Mouse (Mus musculus) small intestine, adult 2 months (tissue): ENCODE results near the gene Pnma1.

ENCODE experiments used
- CTCF ChIP-seq: fragments of 200-500 bp; IDR thresholded peaks from 2 replicates; pipeline ENCODE4 v1.5.1; 2012; ENCODE audit warnings: low read depth, mild to moderate bottlenecking, control low read depth, inconsistent platforms, low read length, moderate library complexity, mixed read lengths; ENCODE audit not compliant: insufficient replicate concordance, insufficient read length; ENCODE audit errors: extremely low read depth
- POLR2A ChIP-seq: fragments of 200-500 bp; IDR thresholded peaks from 2 replicates; pipeline ENCODE4 v1.6.1; 2012; ENCODE audit warnings: low read depth, mild to moderate bottlenecking, control low read depth, inconsistent platforms, low read length, moderate library complexity

- no peak for TF ChIP-seq CTCF
- no peak for TF ChIP-seq POLR2A
Observed at GRCm38 (mm10) chr12:84109924-84110323, 38.4 kb downstream of the Pnma1 start.
